Mouse (Mus musculus) spleen, postnatal 10 days (tissue): ENCODE results near the gene Sept12.
A peak's percentile ranks its signal among the peaks of the same experiment; 100 is the strongest.

ENCODE experiments used
- DNase-seq, 2 experiments: peaks; one replicate each; pipeline ENCODE4 v3.0.0; 2021 to 2022; ENCODE audit warnings: low spot score in 2 of 2

Gene Sept12

DNA sequence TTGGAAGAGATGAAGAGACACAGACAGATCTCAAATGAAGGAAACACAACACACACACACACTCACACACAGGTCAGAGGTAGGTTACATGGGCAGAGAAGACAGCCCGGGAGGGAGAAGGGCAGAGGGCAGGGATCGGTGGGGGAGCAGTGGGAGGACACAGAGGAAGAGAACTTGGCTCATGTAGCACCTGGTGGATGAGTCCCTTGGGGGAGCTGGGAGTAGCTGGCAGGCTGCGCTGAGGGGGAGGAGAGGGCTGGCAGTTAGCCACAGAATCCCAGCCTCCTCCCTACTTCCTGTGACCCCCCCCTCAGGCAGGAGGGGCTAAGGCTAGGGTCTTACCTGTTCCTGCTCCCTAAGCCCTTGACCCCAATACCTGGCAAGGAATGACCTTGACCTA is at the start of gene Sept12:
Gene Sept12, minus strand, starts transcription at position 300 of the 400 bp plus-strand sequence.
- DNase-seq: no peak

DNA sequence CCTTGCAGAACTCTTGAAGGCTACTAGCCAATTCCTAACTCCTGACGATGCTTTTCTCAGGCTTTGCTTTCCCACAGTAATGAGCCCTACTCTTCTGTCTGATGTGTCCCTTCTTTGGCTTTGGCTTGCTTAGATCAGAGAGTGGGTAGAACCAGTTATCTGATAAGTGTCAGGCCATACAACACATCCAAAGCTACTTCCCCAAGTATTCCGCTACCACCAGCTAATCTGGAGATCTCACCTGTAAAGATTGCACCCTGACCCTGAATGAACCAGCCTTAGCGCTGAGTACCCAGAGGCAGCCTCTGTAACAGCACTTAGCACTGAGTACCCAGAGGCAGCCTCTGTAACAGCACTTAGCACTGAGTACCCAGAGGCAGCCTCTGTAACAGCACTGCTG is 47.7 kb upstream of the Sept12 start:
- no peak for DNase-seq

DNA sequence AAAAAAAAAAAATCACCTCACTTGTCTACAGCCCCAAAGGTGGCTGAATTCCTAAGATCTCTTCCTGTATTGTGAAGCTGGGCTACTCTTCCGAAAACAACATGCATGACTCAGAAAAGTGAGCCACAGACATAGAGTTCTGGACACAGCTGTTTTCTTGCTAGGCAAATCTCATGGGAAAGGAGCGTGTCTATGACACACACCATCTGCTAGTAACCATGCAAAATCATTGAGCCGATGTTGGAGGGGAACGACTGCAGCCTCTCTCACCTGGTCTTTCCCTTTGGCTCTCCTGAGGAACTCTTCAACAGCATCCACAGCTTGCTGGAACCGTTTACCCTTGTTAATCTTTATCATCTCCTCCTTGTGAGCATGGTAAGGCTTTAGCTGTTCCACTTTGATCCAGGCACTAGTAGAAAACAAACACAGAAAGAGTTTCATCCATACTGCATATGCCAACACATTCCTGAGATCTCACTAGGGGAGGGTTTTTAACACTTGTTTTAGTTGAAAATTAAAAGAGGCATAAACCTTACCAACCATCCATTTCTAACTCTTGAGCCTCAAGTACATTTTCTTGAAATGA is 39.1 kb upstream of the Sept12 start:
- DNase-seq: no peak

DNA sequence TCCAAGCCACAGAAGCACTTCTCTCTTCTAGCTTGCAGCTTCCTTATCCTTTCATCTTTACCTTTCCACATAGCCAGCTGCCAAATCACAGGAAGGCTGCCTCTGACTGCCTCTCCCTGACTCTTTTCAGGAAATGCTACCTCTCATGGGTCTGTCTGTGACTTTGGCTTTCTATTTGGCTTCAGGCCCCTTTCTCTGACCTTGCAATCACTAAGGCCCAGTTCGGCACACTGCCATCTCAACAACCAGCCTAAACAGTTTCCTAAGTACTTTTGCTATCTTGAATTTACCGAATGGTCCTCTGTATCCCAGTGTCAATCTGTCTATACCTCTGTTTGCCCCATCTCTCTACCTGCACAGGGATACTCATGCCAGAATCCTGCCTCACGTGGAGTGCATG is 37.9 kb upstream of the Sept12 start:
- no peak for DNase-seq

DNA sequence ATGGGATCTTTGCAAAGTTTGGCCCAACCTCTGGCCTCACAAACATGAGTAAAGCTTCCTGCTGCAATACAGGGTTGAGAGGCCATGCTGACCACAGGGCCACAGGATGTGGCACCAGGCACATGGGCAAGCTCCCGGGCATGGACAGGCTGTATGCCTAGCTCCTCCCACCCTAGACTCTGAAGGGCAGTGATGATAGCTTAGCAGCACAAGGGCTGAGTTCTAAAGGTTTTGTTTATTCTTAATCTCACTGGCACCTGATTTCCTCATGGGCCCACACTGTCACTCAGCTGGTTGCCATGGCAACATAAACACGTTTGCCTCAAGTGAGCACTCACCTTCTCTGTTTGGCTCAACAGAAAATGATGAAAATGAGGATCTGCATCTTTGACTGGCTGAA is 32.2 kb upstream of the Sept12 start:
- no peak for DNase-seq

DNA sequence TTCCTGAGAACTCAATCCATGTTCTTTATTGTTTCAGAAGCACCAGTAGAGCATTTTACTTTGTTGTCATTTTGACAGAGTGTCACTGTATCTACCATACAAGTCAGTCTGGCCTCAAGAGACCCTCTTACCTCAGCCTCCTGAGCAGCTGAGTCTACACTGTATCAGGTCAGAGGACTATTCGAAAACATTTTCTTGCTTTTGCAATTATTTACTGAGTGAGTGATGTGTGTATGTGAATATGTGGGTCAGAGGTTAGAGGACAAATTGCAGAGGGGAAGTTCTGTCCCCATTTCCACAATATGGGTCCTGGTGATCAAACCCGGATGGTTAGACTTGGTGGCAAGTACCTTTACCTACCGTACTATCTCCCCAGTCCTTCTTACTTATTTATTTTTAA is 26.4 kb upstream of the Sept12 start:
- DNase-seq: no peak

DNA sequence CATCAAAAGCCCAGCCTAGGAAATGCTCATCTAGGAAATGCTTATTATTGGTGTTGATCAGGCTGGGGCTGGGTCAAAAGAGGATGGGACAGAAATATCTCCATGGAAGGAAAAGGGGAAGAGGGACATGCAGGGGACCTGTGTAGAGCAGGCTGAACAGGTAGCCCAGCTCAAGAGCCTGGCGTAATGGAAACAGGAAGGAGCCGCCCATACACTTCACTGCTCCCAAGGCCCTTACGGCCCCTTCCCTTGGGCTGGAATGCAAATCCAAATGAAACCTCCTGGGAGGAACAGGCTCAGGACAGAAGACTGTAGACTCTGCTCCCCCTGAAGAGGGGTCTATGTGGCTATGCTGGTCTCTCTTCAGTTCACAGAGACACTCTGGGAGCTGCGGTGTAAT is 16.9 kb upstream of the Sept12 start:
- DNase-seq: no peak

DNA sequence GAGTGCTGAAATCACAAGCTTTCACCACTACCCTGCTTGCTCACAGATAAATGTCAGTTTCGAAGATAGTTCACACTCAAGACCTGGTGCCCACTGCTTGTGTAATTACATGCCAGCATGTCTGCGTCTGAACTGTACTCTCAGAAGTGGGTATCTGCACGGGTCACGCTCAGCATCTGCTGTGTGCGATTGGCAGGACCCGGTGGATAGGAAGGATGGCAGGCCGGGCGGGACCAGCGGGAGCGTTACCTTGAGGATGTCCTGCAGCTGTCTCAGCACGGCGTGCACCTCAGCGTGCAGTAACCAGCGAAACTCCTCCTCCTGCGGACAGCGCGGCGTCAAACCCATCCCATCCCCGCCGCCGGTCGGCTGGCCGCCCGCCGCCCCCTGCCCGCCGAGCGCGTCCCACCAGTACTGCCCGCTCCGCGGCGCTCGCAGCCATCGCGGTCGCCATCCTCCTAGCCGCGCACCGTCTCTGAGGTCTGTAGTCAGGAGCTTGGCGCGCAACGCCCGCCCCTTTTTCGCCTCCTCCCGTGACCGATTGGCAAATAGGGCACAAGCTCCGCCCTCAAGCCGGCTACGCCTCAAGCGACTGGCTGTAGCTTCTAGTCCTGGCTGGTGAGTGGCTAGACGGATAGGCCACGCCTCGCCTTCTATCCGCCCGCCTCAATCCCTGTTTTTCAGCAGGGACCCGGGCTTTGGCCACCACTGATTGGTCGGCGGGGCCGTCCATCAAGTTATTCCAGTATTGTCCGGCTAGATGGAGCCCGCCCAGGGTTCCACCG is 15.6 kb upstream of the Sept12 start, which contains the start of gene Rogdi:
Gene Rogdi, minus strand, starts transcription at position 500 of the 785 bp plus-strand sequence.
- DNase-seq: peak; percentile 88 to 97

DNA sequence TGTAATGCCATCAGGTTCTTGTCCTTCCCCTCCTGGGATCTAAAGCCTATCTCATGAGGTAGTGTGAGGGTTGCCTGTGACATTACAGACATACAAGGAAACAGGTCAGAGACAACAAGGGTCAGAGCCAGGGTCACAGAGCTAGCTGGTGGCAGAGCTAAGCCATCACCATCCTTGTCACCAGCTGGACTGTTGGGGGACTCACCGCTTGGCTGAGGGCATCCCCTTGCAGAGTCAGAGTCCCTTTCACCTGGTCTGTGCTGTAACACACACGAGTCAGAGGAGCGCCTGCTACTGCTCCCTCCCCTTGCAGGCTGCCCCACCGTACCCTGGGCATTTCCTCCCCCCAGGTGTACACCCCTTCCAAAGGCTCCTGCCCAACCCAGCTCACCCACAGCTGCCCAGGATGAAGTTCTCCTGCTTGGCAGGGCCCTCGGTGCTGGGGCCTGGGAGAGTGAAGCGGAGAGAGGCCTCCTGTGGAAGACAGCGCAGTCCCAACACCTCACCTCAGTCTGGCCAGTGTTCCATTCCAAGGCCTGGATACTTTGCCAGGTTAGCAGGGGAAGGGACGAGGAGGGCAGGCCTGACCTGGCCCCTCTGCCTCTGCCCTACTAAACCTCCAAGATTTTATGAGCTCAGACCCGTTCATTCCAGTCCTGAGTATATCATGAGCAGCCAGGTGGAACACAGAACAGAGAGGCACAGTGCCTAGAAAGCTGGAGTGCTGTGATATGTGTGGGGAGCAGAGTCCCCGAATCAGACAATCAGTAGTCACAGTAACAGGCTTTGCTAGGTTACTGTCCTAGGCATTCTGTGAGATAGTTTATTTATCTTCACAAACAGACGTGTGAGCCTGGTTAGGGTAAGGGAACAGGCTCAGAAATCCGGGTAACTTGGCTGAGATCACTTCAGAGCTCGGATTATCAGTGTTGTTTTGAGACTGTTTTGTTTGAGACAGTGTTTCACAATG is 14.7 kb upstream of the Sept12 start:
- peak in 1 of 2 experiments; percentile 16 for DNase-seq

DNA sequence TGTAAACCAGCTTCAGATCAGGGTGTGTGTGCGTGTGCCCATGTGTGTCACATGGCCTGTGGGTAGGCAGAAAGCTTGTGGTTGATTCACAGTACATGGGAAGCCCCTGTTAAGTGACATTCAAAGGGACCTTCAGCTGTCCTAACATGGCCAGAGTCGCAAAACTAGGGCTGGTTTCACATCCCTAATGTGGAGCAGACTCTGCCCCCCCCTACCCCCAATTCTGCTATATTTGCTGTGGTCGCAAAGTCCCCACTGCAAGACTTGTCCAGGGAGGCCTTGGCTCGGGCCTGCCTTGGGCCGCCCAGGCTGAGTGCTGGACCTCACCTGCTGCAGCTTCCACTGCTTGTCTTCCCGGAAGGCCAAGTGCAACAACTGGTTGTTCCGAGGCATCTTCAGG is 13.6 kb upstream of the Sept12 start:
- DNase-seq: peak; percentile 17 to 48

DNA sequence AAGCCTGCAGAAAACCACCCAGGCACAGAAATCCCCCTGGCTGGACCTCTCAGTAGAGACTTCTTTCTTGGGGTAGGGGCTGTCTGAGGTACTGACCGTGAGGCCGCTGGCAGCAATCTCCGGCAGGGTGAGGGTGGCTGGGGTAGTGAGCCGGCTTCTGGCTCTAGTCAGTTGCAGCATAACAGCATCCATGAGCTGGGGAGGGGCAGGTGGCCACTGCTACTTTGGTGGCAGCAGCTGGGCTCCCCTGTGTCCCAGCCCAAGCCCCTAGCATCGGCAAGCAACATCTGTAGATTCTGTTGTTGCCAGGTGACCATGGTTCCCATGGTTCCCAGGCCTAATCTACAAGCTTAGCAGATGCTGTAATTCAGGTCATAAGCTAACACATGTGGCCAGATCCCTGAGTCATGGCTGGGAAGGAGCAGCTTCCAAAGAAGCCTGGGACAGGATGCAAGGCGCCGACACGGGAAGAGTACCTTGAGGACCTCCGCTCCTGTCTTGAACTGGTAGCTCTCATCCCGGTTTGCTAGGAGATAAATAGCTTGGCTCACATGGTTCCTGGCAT is 12.8 kb upstream of the Sept12 start:
- no peak for DNase-seq

DNA sequence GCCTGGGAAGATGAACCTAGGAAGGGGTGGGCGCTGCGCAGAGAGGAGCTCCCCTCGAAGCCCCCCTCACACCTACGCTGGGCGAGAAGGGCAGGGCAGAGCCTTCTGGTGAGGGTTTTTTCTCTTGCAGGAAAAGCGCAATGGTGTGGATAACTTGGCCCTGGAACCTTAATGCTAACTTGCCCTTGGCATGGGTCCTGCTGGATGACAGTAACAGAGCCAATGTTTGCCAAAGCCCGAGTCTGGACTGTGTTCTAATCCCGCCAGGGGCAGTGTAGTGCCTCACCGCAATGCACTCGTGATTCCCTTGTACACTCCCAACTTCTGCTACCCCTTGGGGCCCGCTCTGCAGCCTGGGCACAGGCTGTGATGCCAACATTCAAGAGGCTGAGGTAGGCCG is 10.4 kb upstream of the Sept12 start:
- DNase-seq: no peak

DNA sequence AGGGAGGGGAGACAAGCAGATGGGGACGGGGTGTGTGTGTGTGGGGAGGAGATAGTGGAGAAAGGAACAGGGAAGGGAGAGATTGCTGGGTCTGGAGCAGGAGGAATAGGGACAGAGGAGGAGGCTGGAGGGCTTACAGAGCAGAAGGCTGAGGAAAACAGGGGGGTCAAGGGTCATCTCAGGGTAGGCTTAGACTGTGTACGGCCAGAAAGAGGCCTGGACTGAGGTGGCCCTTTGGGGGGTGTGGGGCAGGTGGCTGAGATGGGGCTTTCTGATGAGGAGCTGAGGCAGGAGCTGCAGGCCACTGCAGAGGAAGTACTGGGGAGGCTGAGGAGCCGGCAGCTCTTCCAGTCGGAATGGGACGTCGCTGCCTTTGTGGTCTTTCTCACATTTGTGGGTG is 9.8 kb upstream of the Sept12 start:
- no peak for DNase-seq

DNA sequence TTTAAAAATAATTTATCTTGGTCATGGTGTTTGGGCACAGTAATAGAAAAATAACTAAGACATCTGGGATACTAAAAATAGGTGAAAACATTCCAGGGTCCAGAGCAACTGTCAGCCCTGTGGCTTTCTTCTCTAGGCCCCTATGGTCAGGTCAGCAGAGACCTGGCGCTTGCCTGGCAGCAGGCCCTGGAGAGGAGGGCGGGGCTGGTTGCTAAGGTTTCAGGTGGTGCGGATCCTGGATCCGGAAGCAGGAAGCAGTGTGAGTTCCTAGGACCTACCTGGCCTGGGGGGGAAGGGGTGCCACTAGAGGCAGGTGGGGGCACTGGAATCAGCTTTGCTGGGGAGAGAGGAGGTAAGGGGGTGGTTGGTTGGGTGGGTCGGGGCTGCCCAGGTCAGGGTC is 9.4 kb upstream of the Sept12 start, which contains the start of gene Smim22:
Gene Smim22, plus strand, starts transcription at position 222 of the 400 bp plus-strand sequence.
- DNase-seq: no peak

DNA sequence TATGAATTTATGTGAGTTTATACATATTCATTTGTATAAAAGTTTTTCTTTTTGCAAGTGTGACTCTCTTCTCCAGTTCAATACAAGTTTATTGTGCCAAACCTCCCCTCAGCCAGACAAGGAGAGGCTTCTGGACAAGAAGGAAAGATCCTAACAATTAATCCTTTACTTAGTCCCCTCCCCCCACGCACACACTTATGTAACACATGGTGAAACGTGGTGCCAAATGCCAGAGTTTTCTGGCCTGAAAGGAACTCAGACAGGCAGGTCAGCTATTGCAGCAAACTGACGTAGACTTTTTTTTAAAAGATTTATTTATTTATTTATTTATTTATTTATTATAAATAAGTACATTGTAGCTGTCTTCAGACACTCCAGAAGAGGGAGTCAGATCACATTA is 3.0 kb upstream of the Sept12 start:
- DNase-seq: no peak

DNA sequence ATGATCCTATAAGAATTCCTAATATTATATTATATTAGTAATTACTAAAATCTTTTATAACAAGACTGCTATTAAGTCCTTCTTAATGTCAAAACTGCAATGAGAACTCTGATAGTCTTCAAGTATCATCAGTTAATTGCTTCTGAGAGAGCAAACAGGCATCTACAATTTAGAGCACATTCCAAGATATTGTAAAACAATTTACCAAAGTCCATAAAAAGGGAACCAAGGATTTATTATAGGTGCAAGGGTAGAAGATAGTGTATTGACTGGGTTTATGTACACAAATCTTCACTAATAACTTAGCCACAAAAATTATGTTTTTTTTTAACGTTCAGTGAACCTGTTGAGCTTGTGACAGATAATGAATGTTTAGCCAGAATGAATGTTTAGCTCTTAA is 1.3 kb upstream of the Sept12 start:
- no peak for DNase-seq

DNA sequence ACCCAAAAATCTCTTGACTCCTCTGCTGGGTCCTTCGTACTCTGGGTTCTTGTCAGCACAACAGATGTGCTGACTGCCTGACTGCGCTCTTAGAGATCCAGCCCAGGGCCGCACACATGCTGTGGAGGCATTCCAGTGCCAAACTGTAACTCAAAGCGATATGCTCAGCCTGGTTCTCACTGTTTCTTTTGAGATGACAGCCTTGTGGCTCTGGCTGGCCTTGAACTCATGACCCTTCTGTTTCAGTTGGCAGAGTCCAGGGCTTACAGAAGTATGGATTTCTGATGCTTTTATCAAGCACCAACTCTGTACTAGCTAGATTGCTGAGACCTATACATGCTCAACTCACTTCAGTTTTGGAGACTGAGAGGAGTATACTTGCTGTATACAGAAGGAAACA is 4.4 kb downstream of the Sept12 start:
- no peak for DNase-seq

DNA sequence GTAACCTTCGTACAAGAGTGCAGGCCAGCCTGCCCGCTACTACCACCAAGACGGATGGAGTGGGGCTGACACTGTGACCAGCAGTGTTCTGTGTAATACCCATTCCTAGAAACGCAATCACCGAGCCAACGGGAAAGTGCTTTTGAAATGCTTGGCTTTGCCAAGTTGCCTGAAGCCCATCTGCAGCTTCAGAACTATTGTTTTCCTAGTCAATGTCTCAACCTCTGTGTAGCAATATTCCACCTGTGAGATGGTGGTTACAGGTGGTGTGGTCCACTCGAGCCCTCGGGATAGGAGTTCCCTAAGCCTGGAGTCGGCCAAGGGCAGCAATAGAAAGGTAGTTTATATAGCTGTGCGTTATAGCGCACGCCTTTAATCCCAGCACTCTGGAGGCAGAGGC is 12.9 kb downstream of the Sept12 start:
- no peak for DNase-seq

DNA sequence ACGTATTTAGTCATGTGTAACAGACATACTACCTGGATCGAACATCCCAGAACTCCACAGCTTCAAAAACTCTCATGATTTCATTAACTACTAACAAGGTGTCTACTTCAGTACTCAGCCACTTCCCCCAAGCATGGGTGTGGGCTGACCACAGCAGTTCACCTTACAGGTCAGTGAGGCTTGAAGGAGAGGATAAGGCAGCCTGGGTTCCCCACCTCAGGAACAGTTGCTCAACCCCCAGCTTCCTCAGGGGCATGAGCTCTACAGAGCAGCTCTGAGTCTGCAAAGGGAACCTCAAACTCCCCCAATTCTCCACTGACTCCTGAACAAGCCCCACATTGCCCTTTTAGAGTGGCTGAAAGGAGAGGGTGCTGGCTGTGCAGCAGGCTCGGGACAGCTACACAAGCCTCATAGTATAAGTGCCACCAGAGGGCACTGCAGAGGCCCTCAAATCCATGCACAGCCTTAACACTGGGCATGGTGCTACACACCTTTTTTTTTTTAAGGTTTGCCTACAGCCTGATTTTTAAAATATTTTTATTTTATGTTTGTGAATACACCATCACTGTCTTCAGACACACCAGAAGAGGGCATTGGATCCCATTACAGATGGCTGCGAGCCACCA is 17.8 kb downstream of the Sept12 start:
- DNase-seq: peak; percentile 27 to 51

DNA sequence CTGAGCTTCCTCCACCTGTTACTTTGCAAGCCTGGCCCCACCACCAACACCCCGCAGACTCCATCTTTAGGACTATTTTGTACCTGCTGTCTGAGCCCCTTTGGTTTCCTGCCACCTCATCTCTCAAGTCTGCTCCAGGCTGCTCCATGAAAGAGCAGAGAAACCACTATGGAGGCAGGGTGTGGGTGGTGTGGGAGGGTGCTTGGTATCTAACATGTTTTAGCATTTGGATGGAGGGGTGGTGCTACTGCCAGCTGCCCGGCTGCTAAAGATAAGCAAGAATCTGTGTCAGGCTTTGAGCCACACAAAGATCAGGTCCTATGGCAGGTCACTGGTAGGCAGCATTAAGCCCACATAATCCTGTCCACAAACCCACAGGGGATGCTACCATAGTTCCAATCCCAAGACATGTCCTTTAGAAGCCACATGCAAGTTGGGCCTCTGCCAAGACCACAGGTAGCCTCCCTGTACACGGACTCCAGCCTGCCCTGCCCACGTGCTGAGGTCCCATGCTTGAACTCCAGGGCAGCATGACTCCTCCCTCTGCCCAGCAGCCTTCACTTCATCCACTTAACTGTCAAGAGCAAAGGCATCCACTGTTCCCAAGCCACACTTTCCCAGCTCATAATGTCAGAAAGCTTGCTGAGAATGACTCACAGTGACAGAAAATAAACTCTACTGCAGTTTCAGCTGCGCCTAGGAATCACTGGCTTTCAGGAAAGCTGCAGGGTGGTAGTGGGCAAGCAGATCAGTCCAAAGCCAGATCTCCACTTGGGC is 19.2 kb downstream of the Sept12 start:
- DNase-seq: no peak

DNA sequence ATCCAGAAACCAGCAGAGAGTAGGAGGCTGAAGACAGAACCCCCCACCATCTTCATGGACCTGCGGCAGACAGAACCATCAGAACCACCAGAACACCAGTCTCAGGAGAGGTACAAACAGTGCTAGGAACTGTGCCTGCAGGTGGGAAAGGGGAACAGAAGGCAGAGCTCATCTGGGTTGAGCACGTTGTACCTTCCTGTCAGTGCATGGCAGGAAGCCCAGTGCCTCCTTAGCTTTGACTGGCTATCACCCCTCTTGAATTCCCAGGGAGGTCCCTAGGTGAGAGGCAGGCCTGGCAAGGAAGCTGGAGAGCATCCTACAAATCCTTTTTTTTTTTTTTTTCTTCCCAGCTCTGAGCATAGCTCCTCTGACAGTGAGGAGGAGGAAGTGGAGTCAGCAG is 21.5 kb downstream of the Sept12 start:
- no peak for DNase-seq
